Mouse (Mus musculus) layer of hippocampus, adult 2 months (tissue): ENCODE measurements around the gene Gm20696. TPM values are rescaled to one million over a fixed set of nuclear protein-coding genes. Genes with fewer than 3 reads are reported as not detected.

Source experiments
- DNase-seq, 2 experiments: peaks; one replicate each; pipeline ENCODE4 v3.0.0; 2022; ENCODE audit warnings: low spot score in 2 of 2
- H3K27ac ChIP-seq: fragments of 200-600 bp; 2 replicates; pipeline ENCODE4 v1.8.1; 2022
- H3K4me3 ChIP-seq: fragments of 200-600 bp; 2 replicates; pipeline ENCODE4 v1.8.1; 2022; ENCODE audit warnings: mild to moderate bottlenecking
- CTCF ChIP-seq: fragments of 200-600 bp; conservative IDR thresholded peaks from 2 replicates; pipeline ENCODE4 v1.8.1; 2022; ENCODE audit warnings: antibody characterized with exemption, mild to moderate bottlenecking, moderate library complexity
- total RNA-seq, 2 experiments: library from RNA; stranded (reverse); gene quantifications; 2 replicates each; pipeline ENCODE4 v1.2.3; 2021

The Gm20696 gene
- total RNA-seq, 2 experiments from 2014 or later: 6.2 to 7.3 TPM

GRCm38 (mm10) chr6:99564766-99565165 is 101.8 kb downstream of the Gm20696 start:
- TF ChIP-seq CTCF: no peak
- Histone ChIP-seq H3K4me3 (no peak overlapping the region), H3K27ac (no peak overlapping the region)
- no peak for DNase-seq

GRCm38 (mm10) chr6:99556950-99557349 is 109.6 kb downstream of the Gm20696 start:
- TF ChIP-seq CTCF: no peak
- no peak for DNase-seq
- no peak overlapping the region for H3K4me3 ChIP-seq
- H3K27ac ChIP-seq: no peak overlapping the region

- Histone ChIP-seq H3K27ac (no peak overlapping the region), H3K4me3 (no peak overlapping the region)
- DNase-seq: no peak
- TF ChIP-seq CTCF: no peak
These were observed 113.8 kb downstream of the Gm20696 start for GRCm38 (mm10) chr6:99552816-99553215.

- TF ChIP-seq CTCF: no peak
- Histone ChIP-seq H3K4me3 (no peak overlapping the region), H3K27ac (no peak overlapping the region)
- no peak for DNase-seq
These were observed 120.2 kb downstream of the Gm20696 start for GRCm38 (mm10) chr6:99546416-99546815.

- DNase-seq: no peak
- Histone ChIP-seq H3K4me3 (no peak overlapping the region), H3K27ac (no peak overlapping the region)
- TF ChIP-seq CTCF: no peak
These were observed 121.2 kb downstream of the Gm20696 start for GRCm38 (mm10) chr6:99545437-99545836.

- TF ChIP-seq CTCF: no peak
- Histone ChIP-seq H3K27ac (no peak overlapping the region), H3K4me3 (no peak overlapping the region)
- no peak for DNase-seq
These were observed 125.5 kb downstream of the Gm20696 start for GRCm38 (mm10) chr6:99541105-99541504.

- DNase-seq: no peak
- Histone ChIP-seq H3K4me3 (no peak overlapping the region), H3K27ac (no peak overlapping the region)
- TF ChIP-seq CTCF: no peak
These were observed 125.9 kb downstream of the Gm20696 start for GRCm38 (mm10) chr6:99540653-99541052.

GRCm38 (mm10) chr6:99540146-99540545 is 126.5 kb downstream of the Gm20696 start:
- DNase-seq: no peak
- no peak overlapping the region for H3K4me3 ChIP-seq
- H3K27ac ChIP-seq: no peak overlapping the region
- TF ChIP-seq CTCF: no peak

GRCm38 (mm10) chr6:99538194-99538941 is 128.2 kb downstream of the Gm20696 start:
- TF ChIP-seq CTCF: no peak
- no peak for DNase-seq
- H3K4me3 ChIP-seq: no peak overlapping the region
- no peak overlapping the region for H3K27ac ChIP-seq

GRCm38 (mm10) chr6:99534211-99534745 is 132.3 kb downstream of the Gm20696 start:
- Histone ChIP-seq H3K27ac (no peak overlapping the region), H3K4me3 (no peak overlapping the region)
- no peak for DNase-seq
- TF ChIP-seq CTCF: no peak

- H3K27ac ChIP-seq: no peak overlapping the region
- no peak overlapping the region for H3K4me3 ChIP-seq
- no peak for TF ChIP-seq CTCF
- DNase-seq: no peak
These were observed 134.1 kb downstream of the Gm20696 start for GRCm38 (mm10) chr6:99532458-99532857.

- Histone ChIP-seq H3K4me3 (no peak overlapping the region), H3K27ac (no peak overlapping the region)
- TF ChIP-seq CTCF: no peak
- no peak for DNase-seq
These were observed 137.6 kb downstream of the Gm20696 start for GRCm38 (mm10) chr6:99528972-99529371.

GRCm38 (mm10) chr6:99527457-99528105 is 139.0 kb downstream of the Gm20696 start:
- no peak overlapping the region for H3K27ac ChIP-seq
- no peak overlapping the region for H3K4me3 ChIP-seq
- DNase-seq: no peak
- TF ChIP-seq CTCF: peak; percentile 54
